Mouse (Mus musculus): ENCODE measurements around the gene Fthl17c. TPM values are rescaled to one million over a fixed set of nuclear protein-coding genes. Genes with fewer than 3 reads are reported as not detected.

Gene Fthl17c
- total RNA-seq (2023) = not detected

GRCm38 (mm10) chrX:8976459-8976858 is at the start of gene Fthl17c:
Gene Fthl17c (minus strand): TSS chrX:8976559.

GRCm38 (mm10) chrX:8986655-8987054 is 10.3 kb upstream of the Fthl17c start, which contains the start of gene Fthl17d:
Gene Fthl17d (minus strand): TSS chrX:8986755.

GRCm38 (mm10) chrX:8962875-8963274 is 13.5 kb downstream of the Fthl17c start, which contains the start of gene Fthl17b:
Gene Fthl17b (minus strand): TSS chrX:8962975.

Other genes with a start within 250 kb of the Fthl17c start
- gene Ssx9, start 228.1 kb downstream of the Fthl17c start, total RNA-seq (2023) = not detected
- not detected for gene Ssxb5, start 172.9 kb downstream of the Fthl17c start, total RNA-seq (2023)
- not detected for gene Gm6592, start 132.6 kb downstream of the Fthl17c start, total RNA-seq (2023)
- gene Gm5751, start 102.3 kb downstream of the Fthl17c start, total RNA-seq (2023) = not detected
- gene B630019K06Rik, start 84.2 kb downstream of the Fthl17c start, total RNA-seq (2023) = 1 to 10 TPM; 1.7 to 2.5 TPM
- not detected for gene Fthl17b, start 13.6 kb downstream of the Fthl17c start, total RNA-seq (2023)
- gene Fthl17d, start 10.2 kb upstream of the Fthl17c start, total RNA-seq (2023) = not detected
- gene Fthl17e, start 56.9 kb upstream of the Fthl17c start, total RNA-seq (2023) = not detected
- not detected for gene Fthl17f, start 86.5 kb upstream of the Fthl17c start, total RNA-seq (2023)
- gene 4930402K13Rik, start 128.0 kb upstream of the Fthl17c start, total RNA-seq (2023) = not detected
- under 1 TPM; 0.44 to 0.68 TPM for gene Lancl3, start 223.3 kb upstream of the Fthl17c start, total RNA-seq (2023)

All from T-cell, adult 66 days (primary cell).